Mouse (Mus musculus): Measurements from ENCODE around the gene Ambra1.
"Not testable (repeated sequence)": the region's sequence is repeated elsewhere in the genome, so short reads cannot be mapped to it uniquely, and the experiment has no call there.

The Ambra1 gene

DNA sequence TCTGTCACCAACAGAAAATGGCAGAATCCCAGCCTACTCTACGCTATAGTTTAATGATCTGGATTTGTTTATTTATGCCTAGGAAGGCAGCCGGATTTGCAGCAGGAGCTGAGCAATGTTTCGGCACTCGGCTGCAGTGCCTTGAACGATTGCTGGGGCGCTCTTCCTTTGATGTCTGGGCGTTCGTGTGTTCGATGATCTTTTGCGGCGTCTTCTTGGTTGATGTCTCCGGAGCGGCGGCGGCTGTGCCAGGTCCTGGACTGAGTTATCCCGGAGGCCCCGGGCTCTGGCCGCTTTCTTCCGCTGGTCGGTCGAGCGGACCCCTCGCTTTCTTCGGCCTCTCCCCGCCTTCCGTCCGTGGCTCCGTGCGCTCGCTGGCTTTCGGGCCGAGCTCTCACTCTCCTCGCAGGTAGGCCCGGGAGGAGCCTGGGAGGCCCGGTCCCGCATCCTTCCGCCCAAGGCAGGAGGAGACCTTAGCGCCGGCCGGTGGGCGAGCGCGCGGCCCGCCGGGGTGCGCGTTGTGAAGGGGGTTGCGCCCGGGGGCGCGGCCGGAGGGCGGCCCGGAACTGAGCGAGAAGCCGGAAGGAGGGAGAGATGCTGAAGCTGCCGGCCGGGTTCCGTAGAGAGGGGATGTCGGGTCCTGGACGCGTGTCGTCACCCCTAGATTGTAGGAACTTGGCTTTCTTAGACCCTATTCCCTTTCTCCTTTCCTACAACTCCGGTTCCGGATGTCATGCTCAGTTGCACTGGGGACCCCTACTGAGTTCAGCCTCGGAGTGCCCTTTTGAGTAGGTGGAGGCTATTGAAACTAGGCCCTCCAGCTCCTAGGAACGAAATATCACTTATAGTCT lies at the start of gene Ambra1:
Ambra1 (plus strand) TSS at position 164 of the 851 bp plus-strand sequence.
- DNase-seq (ENCODE audit: low spot score in 2 of 2) = peak; percentile 70 to 90

DNA sequence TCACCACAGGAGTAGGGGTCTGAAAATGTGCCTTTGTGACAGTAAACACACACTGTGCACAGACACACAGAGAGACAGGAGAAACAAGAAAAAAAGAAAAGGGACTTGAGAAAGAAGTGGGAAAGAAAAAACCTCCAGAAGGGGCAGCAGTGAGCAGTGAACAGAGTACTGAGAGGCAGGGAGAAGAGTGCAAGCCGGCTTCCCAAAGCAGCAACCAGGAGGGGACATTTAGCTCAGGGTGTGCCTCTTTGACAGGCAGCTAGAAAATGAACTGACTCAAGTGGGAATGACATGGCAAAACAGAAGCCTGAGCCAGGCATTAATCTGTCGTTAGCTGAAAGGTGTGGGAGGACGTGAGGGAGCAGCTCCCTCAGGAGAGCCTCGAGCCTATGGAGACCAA lies 47.1 kb upstream of the Ambra1 start:
- DNase-seq (ENCODE audit: low spot score in 2 of 2) = peak; percentile 51 to 79

- DNase-seq (ENCODE audit: low spot score in 2 of 2) = no peak
Measured at GRCm38 (mm10) chr2:91683919-91684318, 46.0 kb upstream of the Ambra1 start.

- peak in 1 of 2 experiments; percentile 55 for DNase-seq (ENCODE audit: low spot score in 2 of 2)
Measured at GRCm38 (mm10) chr2:91689452-91689851, 40.5 kb upstream of the Ambra1 start.

GRCm38 (mm10) chr2:91695436-91696224 lies 34.3 kb upstream of the Ambra1 start:
- DNase-seq (ENCODE audit: low spot score in 2 of 2) = peak in 1 of 2 experiments; percentile 60

DNA sequence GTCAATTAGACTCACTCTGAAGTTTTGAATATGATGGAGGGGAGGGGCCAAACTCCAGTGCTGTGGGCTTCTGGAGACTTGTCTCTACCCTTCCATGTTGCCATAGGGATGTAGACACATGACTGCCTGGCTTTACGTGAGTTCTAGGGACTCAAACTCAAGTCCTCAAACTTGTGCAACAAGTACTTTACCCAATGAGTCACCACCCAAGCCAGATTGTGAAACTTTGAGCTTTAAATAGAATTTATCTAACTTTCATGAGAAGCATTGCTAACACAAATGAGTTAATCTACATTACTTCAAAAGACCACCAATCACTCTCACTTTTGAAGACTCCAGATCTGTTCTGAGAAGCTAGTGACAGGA lies 33.7 kb upstream of the Ambra1 start:
- no peak for DNase-seq (ENCODE audit: low spot score in 2 of 2)

DNA sequence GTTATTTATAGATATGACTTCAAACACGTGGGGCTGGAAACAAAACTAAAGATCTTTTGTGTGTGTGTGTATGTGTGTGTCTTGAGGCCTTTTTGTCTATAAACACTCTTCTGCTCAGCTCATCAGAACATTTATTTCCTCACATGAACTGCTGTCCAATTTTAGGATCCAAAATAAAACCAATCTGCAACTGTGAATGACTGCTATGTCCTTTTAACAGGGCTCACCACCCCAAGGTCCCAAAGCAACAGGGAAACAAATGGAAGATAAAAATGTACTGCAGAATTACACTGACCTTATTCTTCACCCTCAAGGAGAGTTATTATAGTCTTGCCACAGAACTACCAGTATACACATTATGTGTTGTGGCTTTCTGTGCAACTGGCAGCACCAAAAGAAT lies 30.7 kb upstream of the Ambra1 start:
- no peak for DNase-seq (ENCODE audit: low spot score in 2 of 2)

DNA sequence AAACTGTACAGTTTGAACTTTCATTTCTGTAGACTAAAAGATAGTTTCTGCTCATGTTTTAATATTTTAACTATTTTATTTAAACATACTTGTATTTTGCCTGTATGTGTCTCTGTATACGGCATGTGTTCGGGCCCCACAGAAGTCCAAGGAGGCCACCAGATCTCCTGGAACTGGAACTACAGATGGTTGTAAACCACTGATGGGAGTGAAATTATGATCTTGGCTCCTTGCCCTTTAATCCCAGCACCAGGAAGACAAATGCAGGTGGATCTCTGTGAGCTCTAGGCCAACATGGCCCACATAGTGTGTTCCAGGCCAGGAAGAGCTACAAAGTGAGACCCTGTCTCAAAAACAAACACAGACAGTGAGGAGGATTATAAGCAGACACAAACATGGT lies 28.6 kb upstream of the Ambra1 start:
- no peak for DNase-seq (ENCODE audit: low spot score in 2 of 2)

- DNase-seq (ENCODE audit: low spot score in 2 of 2) = no peak
Measured at GRCm38 (mm10) chr2:91705736-91706135, 24.2 kb upstream of the Ambra1 start.

DNA sequence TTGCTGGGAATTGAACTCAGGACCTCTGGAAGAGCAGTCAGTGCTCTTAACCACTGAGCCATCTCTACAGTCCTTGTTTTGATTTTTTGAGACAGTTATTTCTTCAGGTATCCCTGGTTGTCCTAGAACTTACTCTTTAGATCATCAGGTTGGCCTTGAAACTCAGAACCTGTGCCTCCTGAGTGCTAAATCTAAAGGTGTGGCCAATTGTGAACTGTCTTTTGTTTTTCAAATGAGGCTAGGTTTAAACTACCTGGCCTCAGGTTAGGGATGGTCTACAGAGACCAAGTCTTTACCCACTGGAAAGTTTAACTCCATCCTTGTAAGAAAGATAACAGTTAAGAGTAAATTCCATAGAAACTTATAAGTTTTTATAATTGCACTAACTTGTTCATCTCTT lies 23.5 kb upstream of the Ambra1 start:
- DNase-seq (ENCODE audit: low spot score in 2 of 2) = no peak

DNA sequence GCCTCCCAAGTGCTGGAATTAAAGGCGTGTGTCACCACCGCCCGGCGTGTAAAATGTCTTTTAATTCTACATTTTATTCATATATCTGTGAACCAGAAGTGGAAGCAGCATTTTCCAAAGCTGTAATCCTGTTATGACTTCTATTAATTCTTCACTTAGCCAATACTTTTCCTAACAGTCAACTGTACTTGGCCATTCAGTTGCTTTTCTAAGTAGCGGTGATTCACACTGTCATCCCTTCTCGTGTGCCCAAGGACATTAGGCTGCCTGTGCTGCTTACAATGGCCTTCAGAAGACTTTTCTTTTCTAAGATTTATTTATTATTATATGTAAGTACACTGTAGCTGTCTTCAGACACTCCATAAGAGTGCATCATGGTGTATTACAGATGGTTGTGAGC lies 21.6 kb upstream of the Ambra1 start:
- DNase-seq (ENCODE audit: low spot score in 2 of 2) = no peak

- peak; percentile 70 to 90 for DNase-seq (ENCODE audit: low spot score in 2 of 2)
Measured at GRCm38 (mm10) chr2:91710272-91711234, 19.4 kb upstream of the Ambra1 start, which contains the start of the genes Atg13 and Harbi1. Gene Atg13, minus strand, starts transcription at chr2:91710576. Gene Harbi1, plus strand, starts transcription at chr2:91710852.

GRCm38 (mm10) chr2:91711256-91711925 lies 18.5 kb upstream of the Ambra1 start:
- DNase-seq (ENCODE audit: low spot score in 2 of 2) = no peak

GRCm38 (mm10) chr2:91714921-91715320 lies 15.0 kb upstream of the Ambra1 start:
- DNase-seq (ENCODE audit: low spot score in 2 of 2) = no peak

GRCm38 (mm10) chr2:91718276-91718675 lies 11.7 kb upstream of the Ambra1 start:
- DNase-seq (ENCODE audit: low spot score in 2 of 2) = no peak

DNA sequence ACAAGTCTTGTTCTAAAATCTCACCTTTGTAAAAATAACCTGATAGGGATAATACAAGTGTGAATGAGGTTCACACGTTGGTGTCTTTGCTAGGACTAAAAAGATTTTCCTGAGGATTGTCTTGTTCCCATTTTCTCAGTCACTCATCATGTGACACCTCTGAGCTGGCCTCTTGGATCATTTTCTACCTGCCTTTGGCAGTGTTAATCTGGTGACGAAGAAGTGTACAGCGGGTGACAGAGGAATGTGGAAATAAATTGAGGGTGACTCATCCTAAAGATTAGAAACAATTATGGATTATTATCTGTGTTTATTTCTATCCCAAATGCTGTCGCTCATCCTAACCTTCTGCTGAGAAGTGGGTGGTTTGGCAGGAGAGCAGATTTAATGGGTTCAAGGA lies 6.6 kb upstream of the Ambra1 start:
- DNase-seq (ENCODE audit: low spot score in 2 of 2) = no peak

GRCm38 (mm10) chr2:91723951-91724350 lies 6.0 kb upstream of the Ambra1 start:
- no peak for DNase-seq (ENCODE audit: low spot score in 2 of 2)

DNA sequence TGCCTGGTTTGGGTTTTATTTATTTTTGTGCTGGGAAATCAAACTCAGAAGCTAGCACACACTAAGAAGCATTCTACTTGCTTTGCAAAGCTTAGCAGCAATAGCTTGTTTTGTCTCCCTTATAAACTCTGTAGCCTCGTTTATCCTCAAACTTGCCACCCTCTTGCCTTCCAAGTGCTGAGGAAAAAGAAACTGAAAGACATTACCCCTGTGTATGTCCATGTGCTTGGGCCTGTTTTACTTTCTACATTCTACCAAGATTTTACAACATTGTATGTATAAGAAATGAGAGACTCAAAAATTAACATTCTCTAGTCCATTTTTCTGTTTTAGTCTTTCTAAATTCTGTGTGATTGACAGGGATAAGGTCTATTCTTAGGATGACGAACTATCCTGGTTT lies 5.2 kb upstream of the Ambra1 start:
- DNase-seq (ENCODE audit: low spot score in 2 of 2) = no peak

- DNase-seq (ENCODE audit: low spot score in 2 of 2) = not testable (repeated sequence)
Measured at GRCm38 (mm10) chr2:91725476-91725875, 4.5 kb upstream of the Ambra1 start.

DNA sequence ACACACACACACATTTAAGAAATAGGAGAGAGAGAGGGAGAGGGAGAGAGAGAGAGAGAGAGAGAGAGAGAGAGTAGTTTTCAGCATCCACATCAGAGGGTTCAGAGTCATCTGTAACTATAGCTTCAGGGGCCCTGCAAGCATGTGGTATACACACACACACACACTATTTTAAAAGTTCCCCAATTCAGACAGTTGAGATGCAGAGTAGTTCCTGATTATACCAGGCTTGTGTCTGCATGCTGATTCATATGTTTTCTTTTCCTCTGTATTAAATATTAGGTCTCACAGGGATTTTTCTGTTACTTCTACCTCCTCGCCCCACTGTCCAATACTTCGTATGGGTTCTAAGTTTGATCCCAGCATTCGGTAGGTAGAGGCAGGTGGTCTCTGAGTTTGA lies 2.9 kb upstream of the Ambra1 start:
- no peak for DNase-seq (ENCODE audit: low spot score in 2 of 2)

DNA sequence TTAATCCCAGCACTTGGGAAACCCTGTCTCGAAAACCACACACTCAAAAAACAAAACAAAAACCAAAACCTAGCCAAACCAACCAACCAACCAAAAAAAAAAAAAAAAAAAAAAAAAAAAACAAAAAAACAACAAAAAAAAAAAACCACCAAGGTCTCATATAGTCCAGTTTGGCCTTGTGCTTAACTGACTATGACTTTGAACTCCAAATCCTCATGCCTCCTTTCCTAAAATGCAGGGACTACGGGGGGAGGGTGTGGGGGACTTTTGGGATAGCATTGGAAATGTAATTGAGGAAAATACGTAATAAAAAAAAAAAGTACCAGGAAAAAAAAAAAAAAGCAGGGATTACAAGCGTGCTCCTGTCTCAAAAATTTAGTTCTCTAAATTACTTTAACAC lies 363 bp upstream of the Ambra1 start:
- DNase-seq (ENCODE audit: low spot score in 2 of 2) = no peak
